Mouse (Mus musculus): ENCODE measurements around the gene Plcxd2. TPM values are rescaled to one million over a fixed set of nuclear protein-coding genes. Genes with fewer than 3 reads are reported as not detected.

Plcxd2 gene
- total RNA-seq, 1 experiment from 2014 or later, result 3.2 TPM

DNA sequence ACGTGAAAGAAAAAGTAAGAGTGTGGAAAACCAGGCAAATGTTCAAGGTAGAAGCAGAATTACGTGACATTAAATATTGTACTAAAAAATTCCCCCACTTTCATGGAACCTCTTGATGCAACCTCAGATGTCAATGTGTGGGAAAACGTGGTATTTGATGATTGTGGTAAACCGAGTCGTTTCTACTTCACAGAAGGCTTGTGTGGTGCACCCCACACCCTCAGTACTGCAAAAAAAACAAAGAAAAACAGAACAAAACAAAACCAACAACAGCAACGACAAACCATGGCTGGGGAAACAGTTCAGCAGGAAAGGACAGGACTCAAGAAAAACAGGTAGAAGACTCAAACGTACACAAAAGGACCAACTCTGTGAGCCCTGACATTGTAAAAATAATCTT lies 11.8 kb downstream of the Plcxd2 start:
- no peak for ATAC-seq (replicated peaks; ENCODE audit: insufficient number of reproducible peaks, low FRiP score, low TSS enrichment, poor library complexity, severe bottlenecking)

DNA sequence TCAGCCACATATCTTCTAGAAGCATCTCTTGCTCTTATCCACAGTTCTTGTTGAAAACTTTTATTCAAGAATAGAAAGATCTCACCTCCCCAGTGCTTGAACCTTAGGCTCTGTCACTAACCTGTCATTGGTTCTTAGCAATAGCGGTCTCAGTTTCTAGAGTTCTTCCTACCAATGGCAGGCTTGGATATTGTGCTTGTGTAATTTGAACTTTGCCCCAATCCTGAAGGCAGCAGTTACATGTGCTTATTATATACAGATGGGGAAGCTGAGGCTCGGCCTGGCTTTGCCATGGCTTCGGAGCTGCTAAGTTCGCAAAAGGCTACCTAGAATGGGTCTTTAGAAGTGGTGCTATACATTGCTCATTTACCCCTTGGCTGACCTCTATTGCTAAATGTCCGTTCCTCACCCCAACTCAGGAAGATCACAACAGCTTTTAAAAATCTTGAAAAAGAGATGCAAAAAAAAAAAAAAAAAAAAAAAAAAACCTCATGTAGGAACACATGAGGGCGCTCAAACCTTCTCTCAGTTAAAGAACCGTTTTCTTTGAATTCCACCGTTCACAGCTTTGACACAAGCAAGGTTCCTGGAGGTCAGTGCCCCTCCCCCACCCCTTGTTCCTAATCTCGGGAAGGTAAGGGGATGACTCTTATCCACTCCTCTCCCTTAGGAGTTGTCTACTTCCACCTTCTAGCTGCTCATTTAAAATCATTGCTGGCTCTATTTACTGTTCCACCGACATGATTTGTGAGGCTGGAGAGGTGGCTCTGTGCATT lies 18.9 kb downstream of the Plcxd2 start:
- no peak for ATAC-seq (replicated peaks; ENCODE audit: insufficient number of reproducible peaks, low FRiP score, low TSS enrichment, poor library complexity, severe bottlenecking)

DNA sequence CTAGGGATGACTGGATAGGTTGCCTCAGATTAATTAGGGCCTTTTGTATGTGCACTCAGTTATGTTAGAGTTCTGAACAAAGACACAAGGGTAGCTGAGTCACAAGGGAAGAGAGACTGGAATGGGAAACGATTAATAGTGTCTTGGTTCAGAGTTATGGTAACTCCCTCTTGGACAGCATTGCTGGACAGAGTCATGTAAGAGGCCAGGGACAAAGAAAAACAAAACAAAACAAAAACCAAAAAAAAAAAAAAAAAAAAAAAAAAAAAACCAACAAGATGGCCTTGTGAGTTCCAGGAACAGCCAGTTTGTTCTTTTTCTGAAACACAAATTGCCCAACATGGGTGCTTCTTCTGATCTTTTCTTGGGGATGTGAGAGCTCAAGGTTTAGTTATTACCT lies 23.8 kb downstream of the Plcxd2 start:
- ATAC-seq (replicated peaks; ENCODE audit: insufficient number of reproducible peaks, low FRiP score, low TSS enrichment, poor library complexity, severe bottlenecking), result no peak

DNA sequence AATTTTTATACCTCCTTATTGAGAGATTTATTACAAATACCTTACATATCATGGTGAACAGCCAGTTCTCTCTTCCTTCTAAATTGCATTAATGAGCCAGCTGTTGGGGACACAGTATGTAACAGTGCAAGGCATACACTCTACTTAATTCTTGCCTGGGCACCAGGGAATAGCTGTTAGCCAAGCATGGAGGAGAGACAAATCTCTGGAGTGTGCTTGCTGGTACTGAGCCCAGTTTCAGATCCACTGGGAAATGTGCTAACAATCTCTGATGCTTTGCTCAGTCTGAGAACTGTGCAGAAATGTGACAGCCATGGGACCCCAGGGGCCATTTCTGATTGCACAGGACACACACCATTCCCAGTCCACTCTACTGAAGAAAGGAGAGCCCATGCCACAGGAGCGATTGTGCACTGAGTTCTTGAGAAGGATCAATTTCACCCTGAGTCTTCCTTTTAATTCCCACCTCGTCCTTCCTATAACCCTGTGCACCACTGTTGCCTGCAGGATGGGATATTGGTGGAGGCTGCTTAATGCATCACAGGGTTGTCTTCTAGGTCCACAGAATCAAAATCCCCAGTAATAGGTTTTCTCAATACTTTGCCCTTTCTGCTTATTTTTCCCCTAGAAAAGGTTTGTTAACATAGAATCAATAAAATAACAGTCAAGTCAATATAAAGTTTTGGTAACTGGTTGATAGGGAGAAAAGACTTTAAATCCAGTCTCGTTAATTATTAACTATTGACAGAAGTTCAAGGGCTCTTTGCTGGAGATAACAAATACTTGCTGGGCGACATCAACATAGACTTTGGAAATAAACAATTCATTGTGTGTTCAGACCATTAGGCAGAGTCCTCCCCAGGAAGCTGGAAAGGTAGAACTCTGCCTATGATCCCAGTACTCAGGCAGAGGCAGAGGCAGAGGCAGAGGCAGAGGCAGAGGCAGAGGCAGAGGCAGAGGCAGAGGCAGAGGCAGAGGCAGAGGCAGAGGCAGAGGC lies 25.1 kb downstream of the Plcxd2 start:
- ATAC-seq (replicated peaks; ENCODE audit: insufficient number of reproducible peaks, low FRiP score, low TSS enrichment, poor library complexity, severe bottlenecking), result no peak

DNA sequence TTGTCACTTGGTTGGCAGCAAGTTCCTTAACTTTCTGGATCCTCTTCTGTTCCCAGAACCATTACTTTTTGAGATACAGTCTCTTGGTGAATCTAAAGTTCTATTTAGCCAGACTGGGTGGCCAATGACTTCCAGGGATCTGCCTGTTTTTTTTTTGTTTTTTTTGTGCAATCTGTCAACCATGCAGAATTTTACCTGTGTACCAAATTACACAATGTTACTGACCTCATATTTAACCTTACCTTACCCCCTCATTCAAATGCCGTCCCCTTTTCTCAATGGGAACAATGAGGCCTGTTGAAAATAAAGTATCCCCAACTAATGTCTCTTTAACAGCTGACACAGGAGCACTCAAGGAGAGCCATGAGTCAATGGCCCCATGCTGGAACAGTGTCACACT lies 33.8 kb downstream of the Plcxd2 start:
- no peak for ATAC-seq (replicated peaks; ENCODE audit: insufficient number of reproducible peaks, low FRiP score, low TSS enrichment, poor library complexity, severe bottlenecking)

DNA sequence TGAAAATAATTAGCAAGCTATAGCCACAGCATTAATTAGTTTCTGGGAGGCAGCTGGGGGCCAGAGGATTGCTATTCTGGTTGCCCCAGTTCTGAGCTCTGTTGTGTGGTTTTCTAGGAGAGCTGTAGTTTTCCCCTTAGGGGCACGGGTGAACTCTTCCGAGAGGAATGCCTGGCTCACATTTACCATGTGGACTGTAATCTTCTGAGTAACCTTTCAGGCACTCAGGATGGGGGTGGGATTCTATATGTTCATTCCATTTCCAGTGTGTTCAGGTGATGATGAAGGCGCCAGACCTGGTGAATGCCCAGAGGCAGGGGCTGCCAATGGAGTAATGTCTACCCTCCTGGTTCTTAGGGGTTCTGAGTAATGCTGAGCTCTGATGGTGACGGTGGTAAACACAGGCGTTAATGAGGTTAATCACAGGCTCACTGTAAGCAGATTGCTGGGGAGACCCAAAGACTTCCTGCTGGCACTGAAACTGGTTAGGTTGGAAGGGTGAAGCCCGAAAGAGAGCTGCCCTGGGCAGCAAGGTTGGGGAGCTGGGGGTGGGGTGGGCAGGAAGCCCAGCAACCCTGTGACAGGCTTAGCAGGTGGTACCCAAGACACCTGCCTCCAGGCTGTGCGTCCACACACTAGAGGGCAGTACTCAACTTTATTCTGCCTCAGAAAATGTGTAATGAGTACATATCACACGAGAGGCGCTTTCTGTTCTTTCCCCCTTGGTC lies 35.9 kb downstream of the Plcxd2 start:
- ATAC-seq (replicated peaks; ENCODE audit: insufficient number of reproducible peaks, low FRiP score, low TSS enrichment, poor library complexity, severe bottlenecking), result no peak

DNA sequence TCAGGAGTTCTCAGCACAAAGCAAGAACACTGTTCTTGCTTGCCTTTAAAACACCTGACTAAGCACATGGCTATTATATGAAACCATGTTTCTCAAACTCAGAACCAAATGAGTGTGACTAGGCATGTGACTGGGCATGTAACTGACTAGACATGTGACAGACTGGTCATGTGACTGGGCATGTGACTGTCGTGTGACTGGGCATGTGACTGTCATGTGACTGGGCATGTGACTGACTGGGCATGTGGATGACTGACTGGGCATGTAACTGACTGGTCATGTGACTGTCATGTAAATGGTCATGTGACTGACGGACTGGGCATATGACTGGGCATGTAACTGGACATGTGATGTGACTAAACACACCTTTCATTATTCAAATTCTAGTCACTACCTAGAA lies 39.8 kb downstream of the Plcxd2 start:
- ATAC-seq (replicated peaks; ENCODE audit: insufficient number of reproducible peaks, low FRiP score, low TSS enrichment, poor library complexity, severe bottlenecking), result no peak

DNA sequence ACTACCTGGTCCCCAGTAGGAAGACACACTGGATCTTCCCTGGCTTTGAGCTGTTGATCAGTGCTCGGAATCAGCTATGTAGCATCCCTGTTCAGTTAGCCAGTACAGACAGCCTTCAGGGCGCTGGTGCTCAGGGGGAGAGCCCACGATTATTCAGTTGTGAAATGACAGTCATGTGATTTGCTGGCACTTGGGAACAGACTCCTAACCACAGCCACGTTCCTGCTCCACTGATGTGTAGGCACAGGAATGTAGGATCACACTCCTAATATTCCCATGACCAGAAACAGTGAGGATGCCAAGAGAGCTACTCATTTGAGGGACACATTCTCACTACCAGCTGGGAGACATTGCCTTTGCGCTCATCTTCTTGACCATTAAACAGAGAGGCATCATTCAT lies 41.3 kb downstream of the Plcxd2 start:
- no peak for ATAC-seq (replicated peaks; ENCODE audit: insufficient number of reproducible peaks, low FRiP score, low TSS enrichment, poor library complexity, severe bottlenecking)

DNA sequence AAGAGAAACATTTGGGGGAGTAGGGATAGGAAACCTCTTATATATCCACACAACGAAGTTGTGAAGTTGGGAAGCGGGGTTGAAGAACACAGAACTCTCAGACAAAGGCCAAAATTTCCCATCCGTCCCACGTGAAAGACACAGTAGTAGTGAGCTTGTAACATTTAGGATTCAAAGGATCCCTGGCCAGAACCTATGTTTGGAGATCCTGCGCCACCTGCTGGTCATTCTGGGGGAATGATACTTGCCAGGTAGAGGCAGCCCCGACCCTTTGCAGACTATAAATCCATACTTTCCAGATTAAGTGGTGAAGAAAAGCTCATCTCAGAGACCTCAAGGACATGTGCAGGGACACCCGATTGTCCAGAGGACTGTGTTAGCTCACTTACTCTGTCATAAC lies 42.5 kb downstream of the Plcxd2 start:
- 0 out of 2 replicates have a peak, but pooled peaks have one; percentile 37 for ATAC-seq (replicated peaks; ENCODE audit: insufficient number of reproducible peaks, low FRiP score, low TSS enrichment, poor library complexity, severe bottlenecking)

DNA sequence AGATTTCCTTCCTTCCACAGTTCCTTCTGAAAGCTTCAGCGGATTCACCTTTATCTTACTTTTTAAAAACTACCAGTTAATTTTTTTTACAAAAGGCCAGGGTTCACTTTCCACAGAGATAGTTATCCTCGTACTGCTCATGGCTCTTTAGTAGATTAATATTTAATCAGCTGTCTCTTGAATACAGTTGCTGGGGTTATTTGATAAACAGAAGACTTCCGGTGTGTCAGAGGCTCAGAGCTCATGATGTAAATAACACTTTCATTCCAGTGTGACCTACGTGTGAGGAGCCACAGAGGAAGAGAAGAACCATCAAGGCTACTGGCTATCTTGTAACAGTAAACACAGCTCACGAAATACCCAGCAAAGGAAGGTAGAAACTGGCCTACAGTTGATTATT lies 43.4 kb downstream of the Plcxd2 start:
- ATAC-seq (replicated peaks; ENCODE audit: insufficient number of reproducible peaks, low FRiP score, low TSS enrichment, poor library complexity, severe bottlenecking), result no peak

DNA sequence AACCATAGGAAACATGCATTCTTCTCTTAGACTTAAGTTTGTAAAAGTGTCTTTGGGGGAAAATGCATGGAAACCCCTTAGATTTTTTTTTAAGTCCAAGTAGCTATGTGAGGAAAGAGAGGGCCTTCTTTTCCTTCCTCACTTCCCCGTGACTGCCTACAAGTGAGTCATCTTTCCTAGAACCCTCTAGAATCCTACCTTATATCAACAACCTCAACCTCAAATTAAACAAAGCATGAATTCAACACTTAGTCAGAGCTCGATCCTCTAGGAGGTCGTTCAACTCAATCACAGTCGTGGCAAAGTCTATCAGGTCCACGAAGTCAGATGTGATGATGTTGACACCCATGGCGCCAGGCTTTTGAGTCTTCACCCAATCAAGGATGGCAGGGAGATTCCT lies 45.2 kb downstream of the Plcxd2 start:
- ATAC-seq (replicated peaks; ENCODE audit: insufficient number of reproducible peaks, low FRiP score, low TSS enrichment, poor library complexity, severe bottlenecking), result no peak

DNA sequence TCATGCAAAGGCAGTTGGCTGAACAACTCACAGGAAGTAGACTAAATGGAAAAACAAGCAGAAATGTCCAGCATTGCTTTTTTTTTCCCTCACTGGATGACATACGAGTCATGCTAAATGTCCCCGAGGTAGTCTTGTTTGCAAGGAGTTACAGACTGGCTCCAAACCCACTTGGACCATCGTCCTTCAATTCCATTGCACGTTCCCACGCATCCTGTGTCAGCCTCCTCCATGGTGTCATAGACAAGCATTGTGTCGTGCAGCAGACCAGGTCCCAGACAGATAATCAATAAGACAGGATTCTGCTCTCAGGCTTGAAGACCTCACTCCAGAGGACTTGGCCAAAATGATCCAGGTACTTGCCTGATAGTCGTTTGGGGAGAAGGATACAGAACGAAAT lies 46.2 kb downstream of the Plcxd2 start:
- ATAC-seq (replicated peaks; ENCODE audit: insufficient number of reproducible peaks, low FRiP score, low TSS enrichment, poor library complexity, severe bottlenecking), result no peak

DNA sequence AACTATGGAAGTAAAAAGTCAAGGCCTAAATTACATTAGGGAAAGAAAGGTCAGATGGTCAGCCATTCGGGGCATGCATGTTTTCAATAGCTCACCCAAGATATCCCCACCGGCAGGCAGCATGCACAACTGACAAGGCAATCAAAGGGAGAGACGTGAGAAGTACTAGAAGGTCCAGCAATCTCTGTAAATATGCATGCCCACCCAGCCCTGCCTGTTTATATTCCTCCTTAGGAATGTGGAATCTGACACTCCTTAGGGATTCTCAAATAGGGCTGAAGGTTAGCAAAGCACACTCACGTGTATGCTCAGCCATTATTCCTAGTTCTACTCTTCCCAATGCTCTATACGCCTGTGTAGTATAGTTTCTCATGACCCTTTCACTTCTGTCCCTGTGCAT lies 46.9 kb downstream of the Plcxd2 start:
- no peak for ATAC-seq (replicated peaks; ENCODE audit: insufficient number of reproducible peaks, low FRiP score, low TSS enrichment, poor library complexity, severe bottlenecking)

DNA sequence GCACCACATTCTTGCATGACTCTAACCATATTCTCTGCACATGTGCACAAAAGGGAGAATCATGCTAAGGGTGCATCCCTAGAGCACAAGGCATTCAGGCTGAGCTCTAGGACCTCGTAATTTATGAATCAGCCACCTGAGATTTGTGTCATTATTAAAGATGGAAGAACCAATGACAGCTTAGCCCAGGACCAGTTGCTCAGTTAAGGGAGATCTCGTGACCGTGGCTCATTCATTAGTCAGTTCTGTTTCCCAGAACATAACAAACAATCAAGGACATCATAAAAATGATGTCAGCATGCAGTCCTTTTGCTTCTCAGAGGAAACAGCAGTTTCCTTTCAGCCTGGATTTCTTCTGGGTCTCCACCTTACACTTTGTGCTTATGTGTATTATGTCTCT lies 49.0 kb downstream of the Plcxd2 start:
- ATAC-seq (replicated peaks; ENCODE audit: insufficient number of reproducible peaks, low FRiP score, low TSS enrichment, poor library complexity, severe bottlenecking), result no peak

DNA sequence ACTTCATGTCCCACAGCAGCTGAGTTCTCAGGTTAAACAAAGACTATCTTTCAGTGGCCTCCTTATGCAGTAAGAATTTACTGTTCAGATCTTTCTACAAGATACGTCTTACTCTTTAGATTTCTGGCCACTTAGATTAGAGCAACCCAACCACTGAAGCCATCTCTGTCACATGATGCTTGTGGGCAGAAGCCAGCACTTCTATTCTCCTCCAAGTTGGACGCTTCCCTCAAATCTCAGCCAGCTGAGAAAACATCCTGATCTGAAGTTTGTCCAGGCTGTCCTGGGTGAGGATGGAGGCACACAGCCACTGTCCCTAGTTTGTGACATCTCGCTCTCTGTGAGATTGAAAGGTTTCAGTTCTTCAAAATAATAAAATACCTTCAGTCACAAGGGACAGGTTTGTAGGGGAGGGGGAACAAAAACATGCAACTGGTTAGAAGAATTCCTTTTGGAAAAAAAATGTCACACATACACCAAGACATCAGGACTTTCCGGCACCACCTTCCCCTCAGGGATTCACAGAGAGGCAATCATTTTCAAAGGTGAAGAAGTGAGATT lies 53.5 kb downstream of the Plcxd2 start:
- ATAC-seq (replicated peaks; ENCODE audit: insufficient number of reproducible peaks, low FRiP score, low TSS enrichment, poor library complexity, severe bottlenecking), result no peak

DNA sequence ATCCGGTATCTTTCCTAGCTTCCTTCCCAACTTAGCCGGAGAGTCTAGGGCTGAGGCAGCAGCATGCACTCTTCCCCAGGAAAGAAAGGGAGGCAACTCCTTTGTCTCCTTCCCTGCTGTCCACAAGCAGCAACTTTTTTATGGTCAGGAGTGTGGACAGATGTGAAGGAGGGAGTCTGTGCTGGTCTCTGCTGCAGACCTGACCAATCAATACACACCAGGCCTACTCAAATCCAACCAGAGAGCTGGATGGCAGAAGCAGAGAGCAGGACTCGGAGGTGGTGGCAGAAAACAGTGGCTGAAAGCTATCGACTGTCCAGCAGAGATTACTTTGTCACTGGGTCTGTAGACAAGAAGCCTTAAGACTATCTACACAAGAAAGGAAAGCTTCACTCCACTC lies 56.6 kb downstream of the Plcxd2 start, which contains the start of gene Phldb2:
Phldb2 (minus strand) TSS at position 205 of the 400 bp plus-strand sequence.
- ATAC-seq (replicated peaks; ENCODE audit: insufficient number of reproducible peaks, low FRiP score, low TSS enrichment, poor library complexity, severe bottlenecking), result no peak

DNA sequence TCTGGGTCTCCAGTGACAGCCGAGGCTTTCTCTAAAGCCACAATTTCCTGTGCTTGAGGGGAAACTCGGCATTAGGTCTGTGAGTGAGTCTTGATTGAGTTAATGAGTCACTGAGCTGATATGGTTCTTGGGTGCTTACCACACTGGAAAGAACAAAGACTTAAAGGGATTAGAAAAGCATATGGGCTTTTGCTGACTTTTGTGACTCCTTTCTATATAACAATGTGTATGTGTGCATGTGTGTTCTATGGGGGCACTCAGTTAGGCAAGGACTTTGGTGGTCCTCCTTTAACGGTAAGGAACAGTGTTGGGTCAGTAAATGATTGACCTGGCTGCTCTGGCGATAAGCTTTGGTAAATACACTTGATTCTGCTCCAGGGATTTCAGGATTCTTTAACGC lies 57.5 kb downstream of the Plcxd2 start:
- ATAC-seq (replicated peaks; ENCODE audit: insufficient number of reproducible peaks, low FRiP score, low TSS enrichment, poor library complexity, severe bottlenecking), result no peak

DNA sequence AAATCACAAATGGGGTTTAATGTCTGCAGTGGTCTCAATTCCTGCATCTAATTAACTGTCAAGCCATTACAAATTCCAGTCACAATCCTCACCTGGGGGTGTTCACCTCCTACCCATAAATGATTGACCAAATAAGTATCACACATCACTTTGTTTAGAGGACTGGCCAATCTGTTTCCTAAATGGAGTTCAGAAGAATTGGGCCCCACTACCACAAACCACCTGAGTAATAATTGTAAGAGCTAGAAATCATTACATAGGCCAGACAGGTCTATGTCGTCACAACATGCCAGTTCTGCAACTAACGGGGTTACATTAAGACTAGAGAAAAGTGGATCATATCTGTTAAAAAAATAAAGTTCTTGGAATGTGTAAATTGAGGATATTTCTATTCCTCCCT lies 58.0 kb downstream of the Plcxd2 start:
- ATAC-seq (replicated peaks; ENCODE audit: insufficient number of reproducible peaks, low FRiP score, low TSS enrichment, poor library complexity, severe bottlenecking), result no peak

DNA sequence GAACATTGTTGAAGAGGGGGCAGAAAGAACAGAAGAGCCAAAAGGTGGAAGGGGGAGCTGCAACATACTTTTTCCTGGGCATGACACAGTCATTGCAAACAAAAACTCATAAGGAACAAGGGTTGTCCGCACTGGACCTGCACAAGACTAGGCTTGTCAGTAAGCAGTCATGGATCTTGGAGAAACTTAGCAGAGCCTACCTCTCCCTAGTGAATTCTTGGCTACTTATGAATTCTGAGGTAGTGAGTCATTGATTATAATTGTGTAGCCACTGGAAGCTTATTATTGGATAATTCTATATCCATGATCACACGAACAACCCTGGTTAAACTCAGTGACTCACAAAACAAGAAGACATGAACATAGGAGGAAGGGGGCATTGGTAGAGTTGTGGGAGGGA lies 63.7 kb downstream of the Plcxd2 start:
- ATAC-seq (replicated peaks; ENCODE audit: insufficient number of reproducible peaks, low FRiP score, low TSS enrichment, poor library complexity, severe bottlenecking), result no peak

All from monocyte, adult 5-6 weeks (primary cell).